Mouse (Mus musculus) neural tube, embryonic 15.5 days (tissue): ENCODE measurements around the gene Nedd4. TPM values are rescaled to one million over a fixed set of nuclear protein-coding genes. Genes with fewer than 3 reads are reported as not detected.

Source experiments
- ATAC-seq: fragments of 200-750 bp; cut with Nextera tagmentation; 2 replicates; pipeline ENCODE4 v1.8.0; 2017; ENCODE audit warnings: mild to moderate bottlenecking, moderate TSS enrichment, moderate library complexity; ENCODE audit not compliant: low FRiP score
- H3K27ac ChIP-seq: fragments of 300-500 bp; sonication (generic); replicated peaks from 2 replicates; pipeline ENCODE4 v1.5.1; 2015; ENCODE audit warnings: mild to moderate bottlenecking, inconsistent platforms
- H3K27me3 ChIP-seq: fragments of 300-500 bp; sonication (generic); replicated peaks from 2 replicates; pipeline ENCODE4 v1.6.1; 2015; ENCODE audit warnings: inconsistent platforms
- H3K36me3 ChIP-seq: fragments of 300-500 bp; sonication (generic); 2 replicates; pipeline ENCODE4 v1.6.1; 2015; ENCODE audit warnings: inconsistent platforms
- H3K4me1 ChIP-seq: fragments of 300-500 bp; sonication (generic); 2 replicates; pipeline ENCODE4 v1.6.1; 2015; ENCODE audit warnings: inconsistent platforms
- H3K4me2 ChIP-seq: fragments of 300-500 bp; sonication (generic); 2 replicates; pipeline ENCODE4 v1.6.1; 2015; ENCODE audit warnings: inconsistent platforms, mild to moderate bottlenecking, moderate library complexity
- H3K4me3 ChIP-seq: fragments of 300-500 bp; sonication (generic); replicated peaks from 2 replicates; pipeline ENCODE4 v1.5.1; 2015; ENCODE audit warnings: mild to moderate bottlenecking, inconsistent platforms
- H3K9ac ChIP-seq: fragments of 300-500 bp; sonication (generic); replicated peaks from 2 replicates; pipeline ENCODE4 v1.6.1; 2015; ENCODE audit warnings: mild to moderate bottlenecking, inconsistent platforms
- H3K9me3 ChIP-seq: fragments of 300-500 bp; sonication (generic); replicated peaks from 2 replicates; pipeline ENCODE4 v1.6.1; 2016; ENCODE audit warnings: inconsistent platforms
- WGBS: fragments of 180-500 bp; shearing (Covaris S2); methylation state at CpG from one replicate; pipeline ENCODE4 v1.1.7; 2015; ENCODE audit warnings: mixed read lengths; 5-methylcytosine and 5-hydroxymethylcytosine counted together
- polyA plus RNA-seq: library from polyadenylated mRNA; unstranded; fragments of >200 nt; fragmentation: Nextera tagmentation; extraction: Ambion mirVana; gene quantifications from 2 replicates; pipeline ENCODE4 v1.2.1, GENCODE M21; 2015

Gene Nedd4
- polyA plus RNA-seq, 1 experiment from 2014 or later, result 375 TPM

GRCm38 (mm10) chr9:72733966-72734365 is 71.8 kb downstream of the Nedd4 start:
- Histone ChIP-seq H3K36me3 (peaks cover 77% of the 10 kb centered on the region), H3K4me2 (no peak overlapping the region), H3K4me1 (no peaks in the 10 kb centered on the region), H3K9me3 (no peaks in the 10 kb centered on the region), H3K4me3 (no peak overlapping the region), H3K27me3 (no peaks in the 10 kb centered on the region), H3K9ac (no peak overlapping the region), H3K27ac (no peak overlapping the region)
- ATAC-seq, result no peak
- 40% methylated on average over 3 of the region's 3 CpGs for WGBS

DNA sequence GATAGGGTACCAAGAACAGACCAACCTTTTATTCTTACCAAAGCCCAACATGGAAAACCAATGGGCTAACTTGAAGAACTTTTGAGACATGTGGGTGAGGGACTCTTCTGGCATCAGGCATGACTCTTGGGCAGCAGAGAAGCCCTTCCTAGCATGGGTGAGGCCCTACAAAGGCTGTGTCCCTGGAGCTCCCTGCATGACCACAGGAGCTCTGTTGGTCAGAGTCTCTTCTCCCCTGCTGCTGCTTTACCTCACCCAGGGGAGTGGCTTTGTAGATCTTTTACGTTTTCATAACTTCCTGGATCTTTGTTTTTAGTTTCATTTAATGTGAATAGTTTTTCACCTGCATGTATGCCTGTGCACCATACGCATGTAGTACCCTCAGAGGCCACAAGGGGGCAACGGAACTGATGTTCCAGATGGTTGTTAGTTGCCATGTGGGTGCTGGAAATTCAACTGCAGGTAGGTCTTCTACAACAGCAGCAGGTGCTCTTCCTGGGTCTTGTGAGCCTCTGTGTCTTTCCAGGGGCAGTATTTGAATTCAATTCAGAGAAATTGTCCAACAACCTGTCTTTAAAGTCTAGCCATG is 73.8 kb downstream of the Nedd4 start:
- no peak for ATAC-seq
- no peaks in the 10 kb centered on the region for H3K4me1 ChIP-seq
- no peak overlapping the region for H3K4me2 ChIP-seq
- no peak overlapping the region for H3K27ac ChIP-seq
- 78% methylated on average over 3 of the region's 3 CpGs for WGBS
- H3K9ac ChIP-seq, result no peak overlapping the region
- H3K27me3 ChIP-seq, result no peaks in the 10 kb centered on the region
- H3K4me3 ChIP-seq, result no peak overlapping the region
- peaks cover 84% of the 10 kb centered on the region for H3K36me3 ChIP-seq
- H3K9me3 ChIP-seq, result no peaks in the 10 kb centered on the region

DNA sequence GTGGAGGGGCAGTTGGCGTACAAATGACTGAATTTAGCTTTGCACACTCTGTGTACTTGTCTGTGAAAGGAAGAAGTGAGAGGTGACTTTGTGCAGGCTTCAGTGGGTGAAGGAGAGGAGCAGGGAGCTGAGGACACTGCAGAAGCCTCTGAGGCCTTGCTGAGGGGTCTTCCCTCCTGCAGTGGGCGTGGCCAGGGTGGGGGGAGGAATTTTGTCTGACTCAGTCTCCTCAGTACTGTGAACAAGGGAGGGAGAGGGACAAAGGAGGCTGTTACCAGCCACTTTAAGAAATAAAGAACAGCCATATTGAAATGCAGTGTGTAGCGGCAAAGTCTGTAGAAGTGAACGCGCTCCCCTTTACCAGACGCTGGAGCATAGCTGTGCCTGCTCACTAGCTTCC is 79.1 kb downstream of the Nedd4 start:
- H3K9me3 ChIP-seq, result no peaks in the 10 kb centered on the region
- WGBS, result 94% methylated on average over 6 of the region's 6 CpGs
- no peak overlapping the region for H3K9ac ChIP-seq
- no peaks in the 10 kb centered on the region for H3K27me3 ChIP-seq
- H3K4me2 ChIP-seq, result no peak overlapping the region
- no peak for ATAC-seq
- no peaks in the 10 kb centered on the region for H3K4me1 ChIP-seq
- peaks cover 97% of the 10 kb centered on the region for H3K36me3 ChIP-seq
- no peak overlapping the region for H3K4me3 ChIP-seq
- H3K27ac ChIP-seq, result no peak overlapping the region

DNA sequence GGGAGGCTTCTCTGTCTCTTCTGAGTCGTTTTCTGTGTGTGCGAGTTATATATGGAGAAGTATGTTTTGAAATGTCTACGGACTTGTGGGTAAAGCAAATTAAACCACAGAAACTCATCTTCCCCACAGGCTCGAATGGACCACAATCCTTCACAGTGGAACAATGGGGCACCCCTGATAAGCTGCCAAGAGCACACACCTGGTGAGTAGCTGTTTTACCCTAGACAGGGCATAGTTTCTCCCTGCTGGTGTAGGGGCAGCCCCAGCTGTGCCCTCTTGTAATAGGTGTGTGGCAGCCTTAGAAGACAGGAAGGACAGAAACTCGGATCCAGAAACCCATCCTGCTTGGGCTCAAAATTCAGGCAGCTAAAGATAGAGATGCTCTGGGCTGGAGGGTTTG is 84.1 kb downstream of the Nedd4 start:
- no peak overlapping the region for H3K9ac ChIP-seq
- H3K27ac ChIP-seq, result no peak overlapping the region
- ATAC-seq, result no peak
- no peaks in the 10 kb centered on the region for H3K27me3 ChIP-seq
- no peaks in the 10 kb centered on the region for H3K4me1 ChIP-seq
- no peaks in the 10 kb centered on the region for H3K9me3 ChIP-seq
- WGBS, result 94% methylated on average over 5 of the region's 5 CpGs
- no peak overlapping the region for H3K4me2 ChIP-seq
- H3K36me3 ChIP-seq, result peaks cover 81% of the 10 kb centered on the region
- H3K4me3 ChIP-seq, result no peak overlapping the region

DNA sequence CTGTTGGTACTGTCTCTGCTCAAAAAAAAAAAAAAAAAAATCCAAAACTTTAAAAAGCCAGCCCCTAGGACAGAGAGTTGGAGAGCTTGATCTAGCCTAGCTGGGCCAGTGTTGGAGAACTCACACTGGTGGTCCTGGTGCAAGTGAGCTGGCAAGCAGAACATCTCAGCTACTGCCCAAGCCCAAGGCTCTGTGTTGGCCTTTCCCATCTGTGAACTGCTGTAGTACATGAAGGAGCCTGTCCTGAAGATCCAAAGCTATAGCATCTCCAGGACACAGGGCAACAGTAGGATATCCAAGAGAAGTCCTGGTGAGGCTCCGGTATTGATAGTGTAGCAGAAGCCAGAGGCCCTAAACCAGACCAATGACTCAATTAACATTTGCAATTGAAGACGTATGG is 88.1 kb downstream of the Nedd4 start:
- Histone ChIP-seq H3K27me3 (no peaks in the 10 kb centered on the region), H3K4me2 (no peak overlapping the region), H3K9ac (no peak overlapping the region), H3K36me3 (peaks cover 43% of the 10 kb centered on the region), H3K27ac (no peak overlapping the region), H3K9me3 (no peaks in the 10 kb centered on the region), H3K4me3 (no peak overlapping the region), H3K4me1 (peaks cover 6% of the 10 kb centered on the region; the same call in 1 of the 2 replicates)
- 69% methylated on average over 2 of the region's 2 CpGs for WGBS
- no peak for ATAC-seq

- Histone ChIP-seq H3K4me2 (no peak overlapping the region), H3K27me3 (no peaks in the 10 kb centered on the region), H3K36me3 (peaks cover 19% of the 10 kb centered on the region), H3K27ac (no peak overlapping the region), H3K4me3 (no peak overlapping the region), H3K9me3 (no peaks in the 10 kb centered on the region), H3K4me1 (peaks cover 6% of the 10 kb centered on the region; the same call in 1 of the 2 replicates), H3K9ac (no peak overlapping the region)
- no peak for ATAC-seq
- WGBS, result 77% methylated on average over 9 of the region's 9 CpGs
Observed at GRCm38 (mm10) chr9:72752656-72753055, 90.5 kb downstream of the Nedd4 start.

- H3K27me3 ChIP-seq, result no peaks in the 10 kb centered on the region
- no peaks in the 10 kb centered on the region for H3K9me3 ChIP-seq
- no peak overlapping the region for H3K4me3 ChIP-seq
- peak; percentile 48; the same call in 1 of the 2 replicates for ATAC-seq
- H3K27ac ChIP-seq, result no peak overlapping the region
- H3K9ac ChIP-seq, result no peak overlapping the region
- 6% methylated on average over 7 of the region's 7 CpGs for WGBS
- peaks cover 6% of the 10 kb centered on the region; the same call in 1 of the 2 replicates for H3K4me1 ChIP-seq
- no peak overlapping the region for H3K4me2 ChIP-seq
- peaks cover 9% of the 10 kb centered on the region for H3K36me3 ChIP-seq
Observed at GRCm38 (mm10) chr9:72753741-72754140, 91.6 kb downstream of the Nedd4 start.

DNA sequence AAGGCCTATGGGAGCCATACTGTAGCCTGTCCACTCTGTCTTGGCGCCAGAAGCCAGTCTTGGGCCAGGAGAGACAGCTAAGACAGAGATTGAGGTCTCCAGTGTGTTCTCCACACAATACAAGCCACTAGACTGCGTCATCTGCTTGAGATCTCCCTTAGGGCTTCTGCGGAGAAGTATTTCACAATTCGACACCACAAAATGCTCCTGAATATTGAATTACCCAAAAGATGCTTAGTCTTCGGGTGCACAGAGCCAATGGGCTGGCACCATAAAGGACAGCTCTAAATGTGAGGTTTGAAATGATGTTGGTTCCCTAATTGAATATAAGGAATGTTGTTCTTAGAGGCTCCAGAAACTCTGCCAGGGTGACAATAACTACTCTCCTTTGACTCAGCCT is 95.0 kb downstream of the Nedd4 start:
- 84% methylated on average over 5 of the region's 5 CpGs for WGBS
- no peaks in the 10 kb centered on the region for H3K27me3 ChIP-seq
- H3K4me3 ChIP-seq, result no peak overlapping the region
- H3K4me2 ChIP-seq, result no peak overlapping the region
- no peak overlapping the region for H3K27ac ChIP-seq
- peaks cover 6% of the 10 kb centered on the region; the same call in 1 of the 2 replicates for H3K4me1 ChIP-seq
- H3K9ac ChIP-seq, result no peak overlapping the region
- no peaks in the 10 kb centered on the region for H3K9me3 ChIP-seq
- no peaks in the 10 kb centered on the region for H3K36me3 ChIP-seq
- ATAC-seq, result no peak

DNA sequence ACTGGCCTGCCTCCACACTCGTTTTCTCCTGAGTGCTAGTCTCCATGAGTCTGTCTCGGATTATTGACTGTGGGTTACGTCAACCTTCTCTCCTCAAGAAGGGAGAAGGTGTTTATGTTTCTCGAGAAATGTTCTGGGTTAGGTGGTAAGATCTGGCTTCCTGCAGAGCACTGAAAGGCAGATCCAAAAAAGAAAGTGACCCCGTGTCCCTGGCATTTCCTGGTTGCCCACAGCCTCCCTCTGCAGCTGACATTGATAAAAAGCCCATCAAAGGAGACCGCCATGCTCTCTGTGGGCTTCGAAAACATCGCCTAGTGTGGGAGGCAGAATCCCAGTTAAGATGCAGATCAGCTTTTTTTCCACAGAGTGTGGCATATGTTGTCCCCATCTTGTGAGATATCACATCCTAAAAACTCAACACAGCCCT is 96.6 kb downstream of the Nedd4 start:
- no peak overlapping the region for H3K4me2 ChIP-seq
- no peak overlapping the region for H3K4me3 ChIP-seq
- H3K27ac ChIP-seq, result no peak overlapping the region
- no peaks in the 10 kb centered on the region for H3K36me3 ChIP-seq
- H3K27me3 ChIP-seq, result no peaks in the 10 kb centered on the region
- WGBS, result 53% methylated on average over 8 of the region's 8 CpGs
- H3K4me1 ChIP-seq, result peaks cover 11% of the 10 kb centered on the region
- no peak for ATAC-seq
- H3K9me3 ChIP-seq, result no peaks in the 10 kb centered on the region
- no peak overlapping the region for H3K9ac ChIP-seq

DNA sequence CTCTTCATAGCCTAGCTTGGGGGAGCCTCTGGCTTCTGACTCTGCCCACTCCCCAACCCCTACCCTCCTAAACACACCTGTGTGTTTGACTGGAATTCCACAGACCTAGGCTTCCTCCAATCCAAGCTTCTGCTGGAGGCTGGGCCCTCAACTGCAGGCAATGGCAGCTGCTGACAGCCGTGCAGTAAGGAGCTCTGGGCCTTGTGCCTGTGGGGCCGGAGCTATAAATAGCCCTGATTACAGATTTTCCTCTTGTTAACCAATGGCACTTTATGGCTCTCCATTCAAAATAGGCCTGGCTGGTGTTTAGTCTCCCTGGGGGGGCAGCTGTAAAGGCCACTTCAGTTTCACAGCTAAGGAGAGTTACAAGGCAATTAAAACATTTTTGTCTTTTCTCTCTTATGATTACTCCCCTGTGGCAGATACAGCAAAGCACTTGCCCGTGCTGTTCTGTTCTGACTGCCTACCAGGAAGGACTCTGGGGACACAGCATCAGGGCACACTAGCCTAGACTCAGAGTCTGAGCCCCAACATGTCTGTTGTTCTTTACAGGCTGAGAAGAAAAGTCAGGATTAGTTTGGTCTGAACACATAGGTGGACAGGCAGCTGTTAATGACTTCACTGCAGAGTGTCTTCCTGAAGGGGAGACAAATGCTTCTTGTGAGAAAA is 101.0 kb downstream of the Nedd4 start:
- no peak overlapping the region for H3K4me2 ChIP-seq
- H3K9me3 ChIP-seq, result no peaks in the 10 kb centered on the region
- H3K27ac ChIP-seq, result no peak overlapping the region
- H3K27me3 ChIP-seq, result no peaks in the 10 kb centered on the region
- peaks cover 11% of the 10 kb centered on the region for H3K4me1 ChIP-seq
- 2% methylated on average over 3 of the region's 3 CpGs for WGBS
- peak; percentile 40 for ATAC-seq
- no peak overlapping the region for H3K4me3 ChIP-seq
- no peaks in the 10 kb centered on the region for H3K36me3 ChIP-seq
- H3K9ac ChIP-seq, result no peak overlapping the region

DNA sequence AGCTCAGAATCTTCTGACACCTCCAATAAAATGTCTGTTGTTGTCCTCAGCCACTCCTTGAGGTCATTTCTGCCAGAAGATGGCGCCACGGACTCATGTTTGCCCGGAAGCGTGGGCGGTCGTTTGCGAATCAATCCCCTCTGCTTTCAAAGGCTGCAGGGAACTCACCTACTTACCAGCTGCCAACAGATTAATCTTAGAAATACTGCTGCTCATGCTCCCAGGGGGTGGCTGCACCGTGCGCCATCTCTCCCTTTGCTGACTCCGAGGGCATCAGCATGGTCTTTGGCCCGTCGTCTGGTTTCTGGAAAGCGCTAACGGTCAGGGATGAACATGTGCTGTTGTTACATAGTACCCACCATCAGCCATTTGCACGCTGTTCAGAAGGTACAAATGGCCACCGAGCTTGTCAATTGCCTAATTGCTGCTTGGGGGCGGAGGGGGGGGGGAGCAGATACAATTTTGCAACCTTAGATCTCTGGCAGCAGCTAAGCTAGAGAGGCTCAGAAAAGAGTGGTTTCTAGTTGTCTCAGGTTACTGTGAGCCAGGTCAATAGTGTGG is 104.7 kb downstream of the Nedd4 start:
- peak; percentile 89 for ATAC-seq

DNA sequence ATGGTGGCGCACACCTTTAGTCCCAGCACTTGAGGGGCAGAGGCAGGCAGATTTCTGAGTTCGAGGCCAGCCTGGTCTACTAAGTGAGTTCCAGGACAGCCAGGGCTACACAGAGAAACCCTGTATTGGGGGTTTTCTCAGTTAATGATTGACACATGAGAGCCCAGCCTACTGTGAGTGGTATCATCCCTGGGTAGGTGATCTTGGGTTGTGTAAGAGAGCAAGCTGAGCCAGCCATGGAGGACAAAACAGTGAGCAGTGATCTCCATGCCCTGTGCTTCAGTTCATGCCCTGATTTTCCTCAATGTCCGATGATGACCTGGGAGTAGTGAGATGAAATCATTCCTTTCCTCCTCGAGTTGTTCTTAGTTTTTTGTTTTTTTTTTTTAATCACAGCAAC is 112.9 kb downstream of the Nedd4 start:
- Histone ChIP-seq H3K4me2 (no peak overlapping the region), H3K27ac (no peak overlapping the region), H3K9me3 (no peaks in the 10 kb centered on the region), H3K4me1 (no peaks in the 10 kb centered on the region), H3K4me3 (no peak overlapping the region), H3K27me3 (no peaks in the 10 kb centered on the region), H3K36me3 (no peaks in the 10 kb centered on the region), H3K9ac (no peak overlapping the region)
- 87% methylated on average over 4 of the region's 4 CpGs for WGBS
- no peak for ATAC-seq

More for the DNA sequence above, 104.7 kb downstream of the Nedd4 start:
- WGBS, result under 1% methylated on average over 17 of the region's 17 CpGs
- Histone ChIP-seq H3K4me2 (peak overlapping the region; percentile 71), H3K27ac (peak overlapping the region; percentile 76), H3K27me3 (no peaks in the 10 kb centered on the region), H3K36me3 (no peaks in the 10 kb centered on the region), H3K4me1 (peaks cover 11% of the 10 kb centered on the region), H3K9me3 (no peaks in the 10 kb centered on the region), H3K4me3 (peak overlapping the region; percentile 43), H3K9ac (peak overlapping the region; percentile 40)
